Mouse (Mus musculus) neutrophil, adult 65 days (primary cell): ENCODE data around the gene Ccno. TPM values are rescaled to one million over a fixed set of nuclear protein-coding genes. Genes with fewer than 3 reads are reported as not detected.

ENCODE experiments used
- total RNA-seq: library from RNA; stranded (reverse); gene quantifications from 2 replicates; pipeline ENCODE4 v1.2.4, GENCODE M21; 2023

The Ccno gene
- 20.3 and 26.1 TPM in 2 replicates for total RNA-seq

GRCm38 (mm10) chr13:112987532-112987943 is at the start of gene Ccno:
TSS of gene Ccno (plus strand) at chr13:112987802.

GRCm38 (mm10) chr13:112993531-112994152 is 6.0 kb downstream of the Ccno start, which contains the start of gene Mcidas:
TSS of gene Mcidas (plus strand) at chr13:112993845.

GRCm38 (mm10) chr13:113034950-113035421 is 47.4 kb downstream of the Ccno start, which contains the start of gene Cdc20b:
TSS of gene Cdc20b (plus strand) at chr13:113035111.

Other genes starting within 250 kb of the Ccno start
- gene Plpp1, start 187.0 kb upstream of the Ccno start, total RNA-seq, result 0.38 TPM in 1 of 2 replicates, not detected in the other
- gene Mtrex, start 60.4 kb upstream of the Ccno start, total RNA-seq, result 28.0 and 40.3 TPM in 2 replicates
- 10.3 and 11.1 TPM in 2 replicates for gene Dhx29, start 60.3 kb upstream of the Ccno start, total RNA-seq
- not detected in 2 replicates for gene Mcidas, start 6.0 kb downstream of the Ccno start, total RNA-seq
- gene Cdc20b, start 47.3 kb downstream of the Ccno start, total RNA-seq, result not detected in 2 replicates
- gene Gpx8, start 58.6 kb downstream of the Ccno start, total RNA-seq, result not detected in 2 replicates
- gene Gzma, start 113.2 kb downstream of the Ccno start, total RNA-seq, result not detected in 2 replicates
- gene Esm1, start 221.9 kb downstream of the Ccno start, total RNA-seq, result not detected in 2 replicates
- not detected in 2 replicates for gene Gzmk, start 238.1 kb downstream of the Ccno start, total RNA-seq